Mouse (Mus musculus): Measurements from ENCODE around the gene Gm10188. TPM values are rescaled to one million over a fixed set of nuclear protein-coding genes. Genes with fewer than 3 reads are reported as not detected.

Gene Gm10188
- polyA plus RNA-seq (2014; fragmentation: Nextera tagmentation; extraction: Ambion mirVana) = 0.55 and 0.66 TPM in 2 replicates

- ATAC-seq (ENCODE audit: low FRiP score) (no peak), DNase-seq (ENCODE audit: low spot score, missing footprints) (no peak)
- Histone ChIP-seq H3K4me3 (ENCODE audit: low read depth, low read length) (no peak within 1 kb of the TSS), H3K4me2 (no peak within 1 kb of the TSS), H3K36me3 (ENCODE audit: control insufficient read depth, insufficient read depth, low read length) (no peaks in the 10 kb centered on the region), H3K4me1 (ENCODE audit: control insufficient read depth, insufficient read depth, low read length) (peaks cover 2% of the 10 kb centered on the region; the same call in 1 of the 2 replicates), H3K27ac (ENCODE audit: low read depth, low read length) (no peak within 1 kb of the TSS), H3K9me3 (ENCODE audit: control insufficient read depth, low read length) (no peaks in the 10 kb centered on the region), H3K9ac (ENCODE audit: low read length) (no peak within 1 kb of the TSS), H3K27me3 (ENCODE audit: control insufficient read depth, insufficient read depth, low read length) (no peaks in the 10 kb centered on the region; the same call in 1 of the 2 replicates)
- WGBS = 87% methylated on average over 3 of the region's 3 CpGs
These were observed at the start of gene Gm10188 for GRCm38 (mm10) chr1:132229667-132230066. Gene Gm10188 (minus strand): TSS chr1:132229767.

- Histone ChIP-seq H3K4me3 (ENCODE audit: low read depth, low read length) (no peak overlapping the region), H3K4me2 (no peak overlapping the region), H3K9me3 (ENCODE audit: control insufficient read depth, low read length) (no peaks in the 10 kb centered on the region), H3K27ac (ENCODE audit: low read depth, low read length) (no peak overlapping the region), H3K27me3 (ENCODE audit: control insufficient read depth, insufficient read depth, low read length) (no peaks in the 10 kb centered on the region), H3K4me1 (ENCODE audit: control insufficient read depth, insufficient read depth, low read length) (peaks cover 8% of the 10 kb centered on the region), H3K36me3 (ENCODE audit: control insufficient read depth, insufficient read depth, low read length) (no peaks in the 10 kb centered on the region), H3K9ac (ENCODE audit: low read length) (no peak overlapping the region)
- no peak for DNase-seq (ENCODE audit: low spot score, missing footprints)
- no peak; the same call in 1 of the 2 replicates for ATAC-seq (ENCODE audit: low FRiP score)
- WGBS = 74% methylated on average over 6 of the region's 6 CpGs
These were observed 47.6 kb upstream of the Gm10188 start for GRCm38 (mm10) chr1:132277124-132277523.

- Histone ChIP-seq H3K27me3 (ENCODE audit: control insufficient read depth, insufficient read depth, low read length) (no peaks in the 10 kb centered on the region), H3K9me3 (ENCODE audit: control insufficient read depth, low read length) (no peaks in the 10 kb centered on the region), H3K4me1 (ENCODE audit: control insufficient read depth, insufficient read depth, low read length) (peaks cover 4% of the 10 kb centered on the region), H3K4me2 (no peak overlapping the region), H3K9ac (ENCODE audit: low read length) (no peak overlapping the region), H3K4me3 (ENCODE audit: low read depth, low read length) (no peak overlapping the region), H3K36me3 (ENCODE audit: control insufficient read depth, insufficient read depth, low read length) (no peaks in the 10 kb centered on the region), H3K27ac (ENCODE audit: low read depth, low read length) (no peak overlapping the region)
- WGBS = 79% methylated on average over 3 of the region's 3 CpGs
- ATAC-seq (ENCODE audit: low FRiP score) (no peak), DNase-seq (ENCODE audit: low spot score, missing footprints) (no peak)
These were observed 47.1 kb upstream of the Gm10188 start for GRCm38 (mm10) chr1:132276694-132277093.

GRCm38 (mm10) chr1:132271237-132271636, 41.7 kb upstream of the Gm10188 start:
- Histone ChIP-seq H3K27ac (ENCODE audit: low read depth, low read length) (no peak overlapping the region), H3K9ac (ENCODE audit: low read length) (no peak overlapping the region), H3K4me3 (ENCODE audit: low read depth, low read length) (no peak overlapping the region), H3K27me3 (ENCODE audit: control insufficient read depth, insufficient read depth, low read length) (no peaks in the 10 kb centered on the region), H3K4me1 (ENCODE audit: control insufficient read depth, insufficient read depth, low read length) (0 out of 2 replicates have a peak, but pooled peaks cover 2% of the 10 kb centered on the region), H3K4me2 (no peak overlapping the region), H3K36me3 (ENCODE audit: control insufficient read depth, insufficient read depth, low read length) (no peaks in the 10 kb centered on the region), H3K9me3 (ENCODE audit: control insufficient read depth, low read length) (no peaks in the 10 kb centered on the region)
- DNase-seq (ENCODE audit: low spot score, missing footprints) = no peak
- WGBS = 70% methylated on average over 3 of the region's 3 CpGs
- no peak for ATAC-seq (ENCODE audit: low FRiP score)

- Histone ChIP-seq H3K27me3 (ENCODE audit: control insufficient read depth, insufficient read depth, low read length) (no peaks in the 10 kb centered on the region), H3K9ac (ENCODE audit: low read length) (no peak overlapping the region), H3K36me3 (ENCODE audit: control insufficient read depth, insufficient read depth, low read length) (no peaks in the 10 kb centered on the region), H3K4me3 (ENCODE audit: low read depth, low read length) (no peak overlapping the region), H3K4me1 (ENCODE audit: control insufficient read depth, insufficient read depth, low read length) (peaks cover 6% of the 10 kb centered on the region; the same call in 1 of the 2 replicates), H3K4me2 (no peak overlapping the region), H3K27ac (ENCODE audit: low read depth, low read length) (no peak overlapping the region), H3K9me3 (ENCODE audit: control insufficient read depth, low read length) (no peaks in the 10 kb centered on the region)
- WGBS = 69% methylated on average over 7 of the region's 7 CpGs
- ATAC-seq (ENCODE audit: low FRiP score) = no peak
- DNase-seq (ENCODE audit: low spot score, missing footprints) = no peak
These were observed 39.0 kb upstream of the Gm10188 start for GRCm38 (mm10) chr1:132268418-132269060.

GRCm38 (mm10) chr1:132267959-132268358, 38.4 kb upstream of the Gm10188 start:
- Histone ChIP-seq H3K27me3 (ENCODE audit: control insufficient read depth, insufficient read depth, low read length) (no peaks in the 10 kb centered on the region), H3K4me3 (ENCODE audit: low read depth, low read length) (no peak overlapping the region), H3K9ac (ENCODE audit: low read length) (no peak overlapping the region), H3K27ac (ENCODE audit: low read depth, low read length) (no peak overlapping the region), H3K4me2 (no peak overlapping the region), H3K36me3 (ENCODE audit: control insufficient read depth, insufficient read depth, low read length) (no peaks in the 10 kb centered on the region), H3K4me1 (ENCODE audit: control insufficient read depth, insufficient read depth, low read length) (peaks cover 6% of the 10 kb centered on the region; the same call in 1 of the 2 replicates), H3K9me3 (ENCODE audit: control insufficient read depth, low read length) (no peaks in the 10 kb centered on the region)
- no peak for DNase-seq (ENCODE audit: low spot score, missing footprints)
- ATAC-seq (ENCODE audit: low FRiP score) = no peak
- WGBS = 74% methylated on average over 2 of the region's 2 CpGs

DNA sequence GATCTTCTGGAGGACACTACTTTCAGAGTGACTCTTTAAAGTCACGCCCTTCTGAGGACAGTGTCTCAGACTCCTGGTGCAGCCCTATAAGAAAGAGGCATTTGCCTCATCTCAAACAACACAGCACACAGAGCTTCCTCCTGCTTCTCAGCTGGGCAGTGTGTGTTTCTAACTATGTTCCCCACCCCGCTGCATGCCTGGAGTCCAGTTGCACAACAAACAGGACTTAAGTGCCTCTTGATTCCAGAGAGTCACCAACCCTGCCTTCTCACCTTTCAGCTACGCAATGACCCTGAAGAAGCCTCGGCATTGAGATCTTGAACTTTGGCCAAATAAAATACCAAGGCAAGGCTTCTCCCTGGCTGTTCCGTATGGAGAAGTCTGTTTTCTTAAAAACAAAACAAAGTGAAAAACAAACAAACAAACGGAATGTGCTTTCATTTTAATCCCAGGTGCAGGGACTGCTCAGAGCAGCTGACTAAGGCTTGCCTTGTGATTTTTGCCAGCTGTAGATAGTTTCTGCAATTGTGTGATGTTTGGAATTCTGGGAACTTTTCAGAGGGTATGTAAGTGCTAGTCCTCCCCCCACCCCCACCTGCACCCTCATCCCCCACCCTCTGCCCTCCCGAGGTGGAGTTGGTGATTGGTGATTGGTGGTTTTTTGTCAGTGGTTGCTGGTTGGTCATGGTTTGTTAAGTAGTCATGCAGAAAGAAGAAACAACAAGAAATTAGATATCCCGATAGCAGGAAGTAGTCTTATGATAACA, 37.4 kb upstream of the Gm10188 start:
- DNase-seq (ENCODE audit: low spot score, missing footprints) = no peak
- 70% methylated on average over 8 of the region's 8 CpGs for WGBS

DNA sequence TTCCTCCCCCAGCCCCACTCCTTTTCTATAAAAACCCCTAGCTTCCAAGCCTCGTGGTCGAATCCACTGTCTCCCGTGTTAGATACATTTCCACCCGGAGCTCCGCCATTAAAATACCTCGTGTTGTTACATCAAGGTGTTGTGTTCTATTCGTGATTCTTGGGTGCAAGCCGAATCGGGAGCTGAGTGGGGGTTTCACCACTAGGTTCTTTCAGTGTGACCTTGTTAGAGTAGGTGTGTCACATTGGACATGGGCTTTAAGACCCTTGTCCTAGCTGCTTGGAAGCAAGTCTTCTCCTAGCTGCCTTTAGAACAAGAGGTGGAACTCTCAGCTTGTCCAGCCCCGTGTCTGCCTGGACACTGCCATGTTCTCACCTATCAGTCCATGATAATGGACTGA, 36.4 kb upstream of the Gm10188 start:
- WGBS = 89% methylated on average over 10 of the region's 10 CpGs
- Histone ChIP-seq H3K36me3 (ENCODE audit: control insufficient read depth, insufficient read depth, low read length) (no peaks in the 10 kb centered on the region), H3K4me2 (no peak overlapping the region), H3K27me3 (ENCODE audit: control insufficient read depth, insufficient read depth, low read length) (no peaks in the 10 kb centered on the region), H3K4me3 (ENCODE audit: low read depth, low read length) (no peak overlapping the region), H3K4me1 (ENCODE audit: control insufficient read depth, insufficient read depth, low read length) (peaks cover 6% of the 10 kb centered on the region; the same call in 1 of the 2 replicates), H3K9ac (ENCODE audit: low read length) (no peak overlapping the region), H3K9me3 (ENCODE audit: control insufficient read depth, low read length) (no peaks in the 10 kb centered on the region), H3K27ac (ENCODE audit: low read depth, low read length) (no peak overlapping the region)
- no peak for DNase-seq (ENCODE audit: low spot score, missing footprints)
- no peak for ATAC-seq (ENCODE audit: low FRiP score)

More for the DNA sequence above, 37.4 kb upstream of the Gm10188 start:
- Histone ChIP-seq H3K27ac (ENCODE audit: low read depth, low read length) (no peak overlapping the region), H3K9me3 (ENCODE audit: control insufficient read depth, low read length) (no peaks in the 10 kb centered on the region), H3K27me3 (ENCODE audit: control insufficient read depth, insufficient read depth, low read length) (no peaks in the 10 kb centered on the region), H3K9ac (ENCODE audit: low read length) (no peak overlapping the region), H3K36me3 (ENCODE audit: control insufficient read depth, insufficient read depth, low read length) (no peaks in the 10 kb centered on the region), H3K4me1 (ENCODE audit: control insufficient read depth, insufficient read depth, low read length) (peaks cover 6% of the 10 kb centered on the region; the same call in 1 of the 2 replicates), H3K4me2 (no peak overlapping the region), H3K4me3 (ENCODE audit: low read depth, low read length) (no peak overlapping the region)
- ATAC-seq (ENCODE audit: low FRiP score) = no peak

- no peak overlapping the region for H3K4me2 ChIP-seq
- no peak overlapping the region for H3K4me3 ChIP-seq (ENCODE audit: low read depth, low read length)
- DNase-seq (ENCODE audit: low spot score, missing footprints) (no peak), ATAC-seq (ENCODE audit: low FRiP score) (no peak)
- H3K36me3 ChIP-seq (ENCODE audit: control insufficient read depth, insufficient read depth, low read length) = no peaks in the 10 kb centered on the region
- no peaks in the 10 kb centered on the region for H3K9me3 ChIP-seq (ENCODE audit: control insufficient read depth, low read length)
- H3K4me1 ChIP-seq (ENCODE audit: control insufficient read depth, insufficient read depth, low read length) = peaks cover 6% of the 10 kb centered on the region; the same call in 1 of the 2 replicates
- H3K9ac ChIP-seq (ENCODE audit: low read length) = no peak overlapping the region
- no peaks in the 10 kb centered on the region for H3K27me3 ChIP-seq (ENCODE audit: control insufficient read depth, insufficient read depth, low read length)
- H3K27ac ChIP-seq (ENCODE audit: low read depth, low read length) = no peak overlapping the region
- WGBS = 72% methylated on average over 8 of the region's 8 CpGs
These were observed 35.8 kb upstream of the Gm10188 start for GRCm38 (mm10) chr1:132265211-132265859.

Data from midbrain, embryonic 11.5 days (tissue).